Mouse (Mus musculus) spleen, postnatal 10 days (tissue): ENCODE measurements around the gene Mgarp.
"Not testable (repeated sequence)": the region's sequence is repeated elsewhere in the genome, so short reads cannot be mapped to it uniquely, and the experiment has no call there.

ENCODE experiments used
- DNase-seq, 2 experiments: peaks; one replicate each; pipeline ENCODE4 v3.0.0; 2021 to 2022; ENCODE audit warnings: low spot score in 2 of 2

Mgarp gene

DNA sequence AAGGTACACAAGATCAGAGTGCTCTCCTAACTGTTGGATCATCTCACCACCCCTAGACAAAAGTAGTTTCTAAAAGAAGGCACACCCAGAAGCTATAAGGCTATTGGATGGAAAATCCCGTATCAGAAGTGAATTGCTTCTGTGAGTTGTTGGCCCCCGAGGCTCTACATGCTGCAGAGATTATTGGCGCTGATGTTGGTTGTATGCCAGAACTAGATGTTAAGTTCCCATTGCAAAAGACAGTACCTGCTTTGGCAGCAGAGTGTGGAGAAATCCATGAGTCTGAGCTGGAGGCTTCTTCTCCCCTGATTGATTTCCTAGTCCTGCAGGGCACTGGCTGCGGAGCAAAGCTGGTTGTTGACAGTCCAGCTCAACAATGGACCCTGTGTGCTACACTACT, 28.5 kb downstream of the Mgarp start:
- DNase-seq: no peak

DNA sequence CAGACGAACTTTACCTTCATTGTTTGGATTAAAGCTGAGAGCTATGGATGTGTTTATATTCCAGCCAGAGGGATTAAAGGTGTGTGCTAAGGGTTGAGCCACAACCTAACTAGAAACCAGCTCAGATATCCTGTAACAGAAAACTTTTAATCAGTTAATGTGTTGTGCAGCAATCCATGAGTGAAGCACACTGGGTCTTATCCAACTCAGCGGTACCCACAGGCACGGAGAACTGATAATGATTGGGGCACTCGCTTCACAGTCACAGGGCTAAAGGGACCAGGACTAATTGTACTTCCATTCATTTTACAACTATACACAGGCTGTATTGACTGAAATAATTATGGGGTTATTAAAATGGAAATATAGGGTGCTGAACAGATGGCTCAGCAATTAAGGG, 29.6 kb downstream of the Mgarp start:
- no peak for DNase-seq

DNA sequence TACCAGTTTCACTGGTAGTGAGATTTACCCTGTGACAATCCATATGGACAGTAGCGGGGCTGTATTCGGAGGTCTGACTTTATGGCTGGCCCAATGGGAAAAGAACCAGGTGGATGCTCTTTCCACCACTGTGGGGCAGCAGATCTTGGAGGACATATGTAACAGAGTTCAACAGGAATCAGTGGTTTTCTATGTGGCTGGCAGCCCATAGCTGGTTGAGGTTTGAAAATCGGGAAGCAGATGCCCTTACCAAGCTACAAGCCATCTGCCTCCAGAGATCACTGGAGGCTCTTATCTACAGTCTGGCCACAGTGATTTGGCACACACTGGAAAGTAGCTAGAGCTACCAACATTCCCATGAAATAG, 31.0 kb downstream of the Mgarp start:
- no peak for DNase-seq

DNA sequence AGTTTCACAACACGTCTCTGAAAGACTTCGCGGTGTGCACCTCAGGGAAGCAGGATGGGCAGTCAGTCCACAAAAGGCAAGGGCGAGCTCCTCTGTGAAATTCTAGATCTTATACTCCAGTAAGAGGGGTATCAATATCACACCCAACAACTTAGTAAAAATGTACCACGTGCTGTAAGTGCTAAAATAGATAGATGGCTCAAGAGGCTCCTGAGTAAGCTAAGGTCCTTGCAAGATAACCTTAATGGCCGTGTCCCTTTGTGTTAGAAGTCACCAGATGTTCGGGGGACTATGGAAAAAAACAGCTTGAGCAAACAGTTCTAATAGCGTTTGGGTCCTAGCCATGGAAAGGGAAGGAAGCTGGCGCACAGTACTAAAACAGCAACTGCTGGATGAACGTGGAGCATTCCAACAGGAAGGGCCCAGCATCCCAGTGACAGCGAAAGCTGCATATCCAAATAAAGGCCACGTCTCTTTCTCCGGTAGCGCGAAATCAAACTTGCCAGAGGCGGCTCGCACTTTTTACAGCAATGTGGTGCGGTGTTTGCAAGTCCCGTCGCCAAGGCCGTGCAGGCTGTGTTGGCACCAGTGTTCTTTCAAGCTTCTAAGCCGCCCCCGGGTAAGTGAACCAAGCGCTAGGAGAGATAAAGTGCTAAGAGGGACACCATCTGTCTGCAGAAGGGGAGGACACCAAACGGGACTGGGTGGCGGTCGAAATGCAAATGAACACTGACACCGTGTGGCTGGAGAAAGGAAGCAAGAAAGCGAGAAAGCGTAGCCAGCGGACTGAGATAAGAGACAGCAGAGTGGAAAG, 31.6 kb downstream of the Mgarp start:
- DNase-seq: peak; percentile 57 to 80

DNA sequence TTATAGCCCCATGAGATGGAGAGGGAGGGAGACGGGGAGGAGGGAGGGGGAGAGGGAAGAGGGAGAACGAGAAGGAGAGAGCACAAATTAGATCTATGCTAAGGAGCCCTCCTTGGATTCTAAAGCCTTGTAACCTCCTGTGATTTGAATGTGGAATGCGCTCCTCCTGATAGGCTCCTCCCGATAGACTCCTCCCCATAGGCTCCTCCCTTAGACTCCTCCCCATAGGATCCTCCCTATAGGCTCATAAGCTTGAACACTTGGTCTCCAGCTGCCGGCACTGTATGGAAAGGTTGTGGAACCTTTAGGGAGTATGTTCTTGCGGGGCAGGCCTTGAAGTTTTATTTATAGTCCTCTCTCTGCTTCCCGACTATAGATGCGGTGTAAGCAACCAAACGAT, 35.5 kb downstream of the Mgarp start:
- no peak for DNase-seq

DNA sequence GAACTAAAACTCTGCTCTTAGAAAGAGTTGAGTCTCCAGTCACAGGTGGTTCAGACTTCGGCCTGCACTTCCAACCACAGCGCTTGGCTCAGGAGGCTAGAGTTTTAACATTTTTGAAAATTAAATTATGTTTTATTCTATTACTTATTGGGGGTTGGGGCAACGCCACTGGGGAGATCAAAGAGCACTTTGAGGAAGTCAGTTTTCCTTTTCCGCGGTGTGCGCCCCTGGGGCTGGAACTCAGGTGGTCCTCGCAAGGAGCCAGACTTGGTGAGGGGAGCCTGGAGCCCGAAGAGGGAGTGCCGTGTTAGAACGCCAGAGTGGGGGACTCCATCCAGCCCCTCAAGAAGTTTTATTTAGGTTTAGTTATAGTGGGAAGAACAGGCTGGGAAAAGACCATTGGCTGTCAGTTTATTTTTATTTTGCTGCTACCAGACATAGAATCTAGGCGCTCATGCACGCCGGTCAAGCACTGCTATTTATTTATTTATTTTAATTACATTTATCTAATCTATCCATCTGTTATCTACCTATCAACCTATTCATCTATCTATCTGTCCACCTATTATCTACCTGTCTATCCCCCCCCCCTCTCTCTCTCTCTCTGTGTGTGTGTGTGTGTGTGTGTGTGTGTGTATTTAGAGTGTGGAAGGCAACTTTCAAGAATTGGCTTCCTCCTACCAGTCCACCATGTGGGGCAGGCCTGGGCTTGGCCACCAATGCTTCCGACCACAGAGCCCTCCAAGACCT, 36.8 kb downstream of the Mgarp start:
- DNase-seq: no peak

DNA sequence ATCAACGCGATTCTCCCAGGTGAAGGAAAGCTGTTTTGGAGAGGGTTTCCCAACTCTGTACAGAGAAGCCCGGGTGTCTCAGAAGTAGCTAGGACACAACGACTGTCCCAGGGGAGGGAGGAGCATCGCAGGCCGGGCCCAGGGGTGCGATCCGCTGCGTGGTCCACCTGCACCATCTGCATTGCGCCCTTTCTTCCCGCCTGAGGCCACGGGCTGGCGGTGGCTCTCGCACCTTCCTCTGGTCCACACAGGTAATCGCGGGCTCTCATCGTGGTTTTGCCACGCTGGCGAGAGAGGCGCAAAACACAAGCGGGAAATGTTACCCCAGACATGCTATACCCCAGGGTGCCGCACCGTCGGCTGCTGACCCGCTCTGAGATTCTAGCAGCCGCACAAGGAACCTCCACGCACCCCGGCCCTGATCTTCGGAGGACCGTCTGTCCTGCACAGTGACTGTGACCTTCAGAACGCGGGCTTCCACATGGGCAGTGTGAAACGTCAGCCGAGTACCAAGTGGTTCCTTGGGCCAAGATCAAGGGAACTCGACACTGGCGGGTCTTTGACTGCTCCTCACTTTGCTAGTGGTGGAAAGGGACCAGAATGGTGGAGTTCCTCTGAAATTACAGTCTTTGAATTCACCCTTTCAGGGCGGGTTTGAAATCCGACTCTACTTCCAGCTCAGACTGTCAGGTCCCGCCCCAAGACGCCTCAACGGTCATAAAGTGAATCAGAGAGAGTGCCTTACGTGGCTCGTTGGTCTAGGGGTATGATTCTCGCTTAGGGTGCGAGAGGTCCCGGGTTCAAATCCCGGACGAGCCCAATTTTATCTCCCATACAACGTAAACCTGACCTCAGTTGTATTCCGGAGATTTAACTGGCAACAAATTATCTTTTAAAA, 37.6 kb downstream of the Mgarp start:
- peak; percentile 81 for DNase-seq

DNA sequence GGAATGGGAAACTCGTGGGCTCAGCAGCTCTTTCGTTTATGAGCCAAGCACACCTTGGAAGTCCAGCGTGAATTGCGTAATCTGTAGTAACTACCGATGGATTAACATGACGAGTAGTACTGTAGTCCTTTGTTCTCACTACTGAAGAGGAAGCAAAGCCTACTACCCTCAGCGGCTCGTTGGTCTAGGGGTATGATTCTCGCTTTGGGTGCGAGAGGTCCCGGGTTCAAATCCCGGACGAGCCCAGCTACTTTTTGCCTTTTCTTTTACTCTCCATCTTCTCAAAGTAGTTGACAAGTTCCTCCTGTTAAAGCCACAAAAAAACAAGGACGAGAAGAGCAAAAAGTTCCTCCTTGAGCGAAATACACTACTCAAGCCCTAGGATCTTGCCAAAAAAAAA, 38.4 kb downstream of the Mgarp start:
- DNase-seq: peak; percentile 81 to 83

DNA sequence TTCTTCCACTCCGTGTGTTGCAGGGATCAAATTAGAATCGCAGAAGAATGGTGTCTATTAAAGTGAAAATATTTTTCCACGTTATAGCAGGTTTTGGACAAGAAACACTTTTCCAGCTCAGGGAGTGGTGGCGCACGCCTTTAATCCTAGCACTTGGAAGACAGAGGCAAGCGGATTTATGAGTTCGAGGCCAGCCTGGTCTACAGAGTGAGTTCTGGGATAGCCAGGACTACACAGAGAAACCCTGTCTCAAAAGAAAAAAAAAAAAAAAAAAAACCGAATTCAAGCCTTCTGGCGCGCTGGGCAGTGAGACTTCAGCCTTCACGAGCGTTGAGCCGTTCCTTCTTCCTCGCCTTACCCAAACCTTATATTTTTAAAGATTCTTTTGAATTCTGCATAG, 38.9 kb downstream of the Mgarp start:
- no peak for DNase-seq

DNA sequence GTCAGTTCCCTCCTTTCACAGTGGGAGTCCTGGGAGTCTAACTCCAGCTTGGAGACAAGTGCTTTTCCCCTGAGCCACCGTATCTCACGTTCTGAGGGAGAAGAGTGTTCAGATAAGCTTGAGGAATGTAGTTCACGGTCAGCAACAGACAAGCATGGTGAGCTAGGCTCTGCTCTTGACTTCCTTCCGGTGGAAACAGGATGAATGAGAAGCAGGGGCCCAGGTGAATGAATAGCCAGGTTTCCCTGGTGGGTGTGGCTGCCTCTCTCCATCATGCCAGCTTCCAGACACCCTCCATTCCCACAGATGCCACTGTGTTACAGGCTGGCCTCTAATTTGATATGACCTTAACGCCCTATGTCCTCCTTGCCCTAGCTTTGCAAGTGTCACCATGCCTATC, 39.5 kb downstream of the Mgarp start:
- DNase-seq: no peak

DNA sequence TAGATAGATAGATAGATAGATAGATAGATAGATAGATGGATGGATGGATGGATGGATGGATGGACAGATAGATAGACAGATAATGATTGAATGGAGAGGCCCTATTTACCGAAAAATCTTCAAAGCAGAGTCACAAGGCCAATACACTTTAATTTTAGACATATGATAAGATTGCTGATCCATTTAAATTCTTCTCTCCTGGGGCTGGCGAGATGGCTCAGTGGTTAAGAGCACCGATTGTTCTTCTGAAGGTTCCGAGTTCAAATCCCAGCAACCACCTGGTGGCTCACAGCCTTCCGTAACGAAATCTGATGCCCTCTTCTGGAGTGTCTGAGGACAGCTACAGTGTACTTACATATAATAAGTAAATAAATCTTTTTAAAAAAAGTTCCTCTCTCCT, 41.6 kb downstream of the Mgarp start:
- DNase-seq: not testable (repeated sequence)

DNA sequence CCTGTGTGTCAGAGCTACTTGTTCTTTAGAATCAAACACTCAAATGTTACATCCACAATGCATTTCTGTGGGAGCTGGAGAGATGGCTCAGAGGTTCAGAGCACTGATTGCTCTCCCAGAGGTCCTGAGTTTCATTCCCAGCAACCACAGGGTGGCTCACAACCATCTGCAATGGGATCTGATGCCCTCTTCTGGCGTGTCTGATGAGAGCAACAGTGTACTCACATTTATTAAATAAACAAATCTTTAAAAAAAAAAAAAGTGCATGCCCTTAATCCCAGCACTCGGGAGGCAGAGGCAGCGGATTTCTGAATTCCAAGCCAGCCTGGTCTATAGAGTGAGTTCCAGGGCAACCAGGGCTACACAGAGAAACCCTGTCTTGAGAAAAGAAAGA, 42.5 kb downstream of the Mgarp start:
- DNase-seq: no peak

DNA sequence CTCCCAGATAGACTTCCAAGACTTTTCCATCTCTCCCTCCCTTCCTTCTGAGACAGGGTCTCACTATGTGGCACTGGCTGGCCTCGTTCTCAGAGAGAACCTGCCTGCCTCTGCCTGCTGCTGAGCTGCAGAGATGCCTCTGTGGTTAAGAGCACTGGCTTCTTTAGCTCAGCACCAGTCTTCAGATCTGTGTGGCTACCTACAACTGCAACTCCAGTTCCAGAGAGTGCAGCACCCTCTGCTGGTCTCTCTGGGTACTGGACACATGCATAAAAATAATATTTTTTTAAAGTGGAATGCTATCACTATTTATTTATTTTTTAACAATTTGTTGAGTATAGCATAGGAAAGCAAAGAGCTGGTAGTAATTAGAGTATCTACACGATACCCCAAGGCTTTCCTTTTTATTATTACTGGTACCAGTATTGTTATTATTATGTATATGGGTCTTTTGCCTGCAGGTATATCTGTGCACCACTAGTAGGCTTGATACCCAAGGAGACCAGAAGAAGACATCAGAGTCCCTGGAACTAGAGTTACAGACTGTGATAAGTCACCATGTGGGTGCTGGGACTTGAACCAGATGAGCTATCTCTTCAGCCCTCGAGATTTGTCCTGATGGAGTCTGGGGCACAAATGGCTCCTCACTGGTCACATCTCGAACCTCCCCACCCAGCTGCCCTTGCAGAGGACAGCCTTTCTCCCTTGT, 43.1 kb downstream of the Mgarp start:
- peak; percentile 66 to 83 for DNase-seq

DNA sequence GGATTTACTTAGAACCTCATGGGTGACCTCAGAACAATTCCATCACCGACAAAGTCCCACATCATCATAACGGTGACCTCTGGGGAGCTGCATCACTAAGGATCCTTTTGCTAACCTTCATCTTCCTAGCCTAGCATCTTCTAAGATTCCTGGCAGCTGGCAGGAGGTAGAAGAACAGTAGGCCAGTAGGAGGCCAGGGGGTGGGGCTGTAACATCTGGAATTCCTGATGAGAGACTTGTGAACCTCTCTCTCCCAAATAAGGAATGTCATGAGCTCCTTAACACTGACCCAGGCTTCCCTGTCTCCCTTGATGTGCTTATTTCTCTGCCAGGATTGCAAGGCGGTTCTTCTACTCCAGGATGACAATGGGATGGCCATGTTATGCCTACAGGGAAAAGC, 45.7 kb downstream of the Mgarp start:
- DNase-seq: no peak

DNA sequence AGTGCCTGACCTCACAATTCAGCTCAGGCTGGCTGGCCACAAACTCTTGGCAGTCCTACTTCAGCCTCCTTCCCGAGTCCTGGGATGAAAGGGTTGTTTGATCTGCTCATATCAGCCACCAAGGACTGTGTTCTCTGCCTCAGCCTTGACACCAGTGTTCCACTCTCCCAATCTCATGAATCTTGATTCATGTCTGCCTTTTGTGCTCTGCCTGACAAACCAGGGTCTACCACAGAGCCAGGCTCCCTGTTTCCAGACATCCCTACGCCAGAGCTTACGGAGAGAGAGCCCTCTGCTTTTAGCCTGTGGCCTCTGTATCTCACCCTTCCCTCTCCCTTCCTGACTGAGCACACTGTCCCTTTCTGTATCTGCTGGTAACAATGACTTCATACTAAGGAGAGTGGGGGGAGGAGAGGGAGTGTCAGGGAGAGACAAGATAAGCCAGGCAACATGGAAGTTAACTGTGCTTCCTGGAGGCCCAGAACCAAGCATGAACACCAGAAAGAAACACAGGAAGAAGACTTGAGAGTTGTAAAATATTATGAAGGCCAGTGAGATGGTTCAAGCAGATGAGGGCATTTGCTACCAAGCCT, 47.8 kb downstream of the Mgarp start:
- DNase-seq: no peak

DNA sequence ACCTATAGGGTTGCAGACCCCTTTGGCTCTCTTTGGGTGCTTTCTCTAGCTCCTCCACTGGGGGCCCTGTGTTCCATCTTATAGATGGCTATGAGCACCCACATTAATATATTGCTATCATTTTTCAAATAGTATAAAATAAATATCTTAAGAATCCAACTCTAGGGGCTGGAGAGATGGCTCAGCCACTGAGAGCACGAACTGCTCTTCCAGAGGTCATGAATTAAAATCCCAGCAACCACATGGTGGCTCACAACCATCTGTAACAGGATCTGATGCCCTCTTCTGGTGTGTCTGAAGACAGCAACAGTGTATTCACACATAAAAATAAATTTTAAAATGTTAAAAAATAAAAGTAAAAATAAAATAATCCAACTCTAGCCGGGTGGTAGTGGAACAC, 51.5 kb downstream of the Mgarp start:
- not testable (repeated sequence) for DNase-seq

DNA sequence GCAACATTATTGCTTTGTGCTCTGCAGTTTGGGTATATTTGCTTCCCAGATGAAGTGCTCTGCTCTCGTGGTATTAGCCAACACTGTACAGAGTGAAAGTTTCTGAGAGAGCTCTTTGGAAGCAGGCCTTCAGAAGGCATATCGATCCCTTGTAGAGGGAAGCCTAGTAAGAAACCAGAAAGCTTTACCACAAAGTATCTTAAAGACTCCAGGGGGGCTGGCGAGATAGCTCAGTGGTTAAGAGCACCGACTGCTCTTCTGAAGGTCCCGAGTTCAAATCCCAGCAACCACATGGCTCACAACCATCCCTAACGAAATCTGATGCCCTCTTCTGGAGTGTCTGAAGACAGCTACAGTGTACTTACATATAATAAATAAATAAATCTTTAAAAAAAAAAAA, 52.4 kb downstream of the Mgarp start:
- DNase-seq: not testable (repeated sequence)

DNA sequence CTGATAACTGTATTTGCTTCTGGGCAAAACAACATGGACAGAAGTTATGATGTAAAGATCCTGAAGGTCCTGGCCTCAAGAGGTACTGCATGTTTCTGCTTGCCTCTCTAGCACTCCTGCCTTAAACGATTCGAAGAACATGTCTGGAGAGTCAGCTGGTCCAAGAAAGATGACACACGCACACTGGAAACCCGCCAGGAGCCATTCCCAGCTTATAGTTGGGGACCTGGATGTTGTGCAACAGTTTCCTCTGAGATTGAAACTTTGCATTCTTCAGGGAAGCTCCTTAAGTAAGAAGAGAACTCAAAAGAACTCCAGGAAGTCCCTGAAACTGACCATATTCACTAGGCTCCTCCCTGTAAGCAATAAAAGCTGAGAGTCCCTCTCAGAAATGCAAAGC, 53.3 kb downstream of the Mgarp start:
- DNase-seq: no peak

DNA sequence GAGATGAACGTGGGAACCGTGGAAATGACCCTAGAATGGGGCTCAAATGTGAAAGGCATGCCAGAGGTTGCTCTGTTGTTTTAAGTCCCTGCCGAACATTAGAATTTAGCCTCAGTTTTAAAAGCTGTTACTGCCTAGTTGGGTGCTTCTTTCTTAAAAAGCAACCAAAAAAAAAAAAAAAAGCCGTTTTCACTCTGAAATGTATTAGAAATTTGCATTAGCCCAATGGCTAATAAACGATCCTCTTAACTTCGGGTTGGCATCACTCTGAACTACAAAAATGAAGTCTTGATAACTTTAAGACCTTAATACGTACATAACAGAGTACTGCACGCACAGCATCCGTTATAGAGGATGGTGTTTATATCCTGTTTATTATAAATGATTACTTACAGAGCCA, 54.4 kb downstream of the Mgarp start:
- no peak for DNase-seq

DNA sequence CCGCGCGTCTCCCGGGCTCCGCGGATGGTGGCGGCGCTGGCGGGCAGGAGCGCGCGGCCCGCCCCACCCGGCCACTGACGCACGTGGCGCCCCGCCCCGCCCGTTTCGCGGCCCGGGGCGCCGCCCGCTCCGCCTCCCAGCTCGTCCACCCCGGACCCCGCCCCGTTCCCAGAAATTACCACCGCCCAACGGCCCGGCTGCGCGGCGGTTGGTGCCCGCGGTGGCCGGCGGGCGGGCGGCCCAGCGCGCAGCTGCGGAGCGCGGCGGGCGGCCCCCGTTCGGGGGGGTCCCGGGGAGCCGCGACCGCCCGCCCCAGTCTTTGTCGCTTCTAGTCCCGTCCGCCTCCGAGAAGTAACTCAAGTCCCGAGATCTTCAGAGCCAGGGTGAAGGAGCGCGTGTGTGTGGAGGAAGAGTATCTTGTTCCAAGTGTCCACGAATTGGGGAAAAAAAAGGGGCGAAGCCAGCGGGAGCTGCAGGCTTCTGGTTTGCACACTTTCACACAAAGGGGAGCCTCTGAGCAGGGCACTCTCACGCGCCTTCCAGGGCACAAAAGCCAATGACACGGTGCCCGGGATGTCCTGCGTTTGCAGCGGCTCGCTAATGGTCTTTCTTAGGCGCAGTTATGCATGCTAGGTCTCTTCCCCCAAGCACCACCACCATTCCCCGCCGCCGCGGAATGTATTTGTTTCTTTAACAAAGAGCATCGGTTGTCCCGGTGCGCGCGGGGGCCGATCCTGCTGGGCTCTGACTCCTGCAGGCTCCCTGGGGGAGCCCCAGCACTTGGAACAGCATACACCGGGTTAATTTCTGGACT, 55.1 kb downstream of the Mgarp start:
- DNase-seq: peak; percentile 83 to 91
